Mouse (Mus musculus): ENCODE data around the gene B230118H07Rik. TPM values are rescaled to one million over a fixed set of nuclear protein-coding genes. Genes with fewer than 3 reads are reported as not detected.
"Not testable (repeated sequence)": the region's sequence is repeated elsewhere in the genome, so short reads cannot be mapped to it uniquely, and the experiment has no call there.

B230118H07Rik gene
- polyA plus RNA-seq, 1 experiment: 32.8 TPM

GRCm38 (mm10) chr2:101550176-101550575 is 99.2 kb downstream of the B230118H07Rik start:
- WGBS: 58% methylated on average over 2 of the region's 2 CpGs
- TF ChIP-seq CTCF (IDR thresholded peaks at IDR 0.05; ENCODE audit: control insufficient read depth, insufficient read depth, low read length) (no peak), POLR2A (IDR thresholded peaks at IDR 0.05; ENCODE audit: borderline replicate concordance, control insufficient read depth, low read depth, low read length) (no peak)
- no peaks in the 10 kb centered on the region for H3K4me1 ChIP-seq (ENCODE audit: control insufficient read depth, insufficient read depth, low read length)
- no peak overlapping the region for H3K27ac ChIP-seq (ENCODE audit: control insufficient read depth, insufficient read depth, low read depth, low read length, poor library complexity)
- H3K4me3 ChIP-seq (replicated peaks; ENCODE audit: control insufficient read depth, low read depth, low read length): no peak overlapping the region

- Histone ChIP-seq H3K4me3 (replicated peaks; ENCODE audit: control insufficient read depth, low read depth, low read length) (no peak overlapping the region), H3K27ac (ENCODE audit: control insufficient read depth, insufficient read depth, low read depth, low read length, poor library complexity) (no peak overlapping the region), H3K4me1 (ENCODE audit: control insufficient read depth, insufficient read depth, low read length) (no peaks in the 10 kb centered on the region)
- 66% methylated on average over 6 of the region's 6 CpGs for WGBS
- TF ChIP-seq CTCF (IDR thresholded peaks at IDR 0.05; ENCODE audit: control insufficient read depth, insufficient read depth, low read length): no peak
- TF ChIP-seq POLR2A (IDR thresholded peaks at IDR 0.05; ENCODE audit: borderline replicate concordance, control insufficient read depth, low read depth, low read length): no peak
These were observed 100.5 kb downstream of the B230118H07Rik start for GRCm38 (mm10) chr2:101548866-101549265.

GRCm38 (mm10) chr2:101545593-101545992 is 103.7 kb downstream of the B230118H07Rik start:
- TF ChIP-seq POLR2A (IDR thresholded peaks at IDR 0.05; ENCODE audit: borderline replicate concordance, control insufficient read depth, low read depth, low read length): no peak
- TF ChIP-seq CTCF (IDR thresholded peaks at IDR 0.05; ENCODE audit: control insufficient read depth, insufficient read depth, low read length): no peak
- 82% methylated on average over 2 of the region's 2 CpGs for whole genome bisulfite sequencing
- H3K27ac ChIP-seq (ENCODE audit: control insufficient read depth, insufficient read depth, low read depth, low read length, poor library complexity): no peak overlapping the region
- no peaks in the 10 kb centered on the region for H3K4me1 ChIP-seq (ENCODE audit: control insufficient read depth, insufficient read depth, low read length)
- H3K4me3 ChIP-seq (replicated peaks; ENCODE audit: control insufficient read depth, low read depth, low read length): no peak overlapping the region

- Histone ChIP-seq H3K4me1 (ENCODE audit: control insufficient read depth, insufficient read depth, low read length) (no peaks in the 10 kb centered on the region), H3K4me3 (replicated peaks; ENCODE audit: control insufficient read depth, low read depth, low read length) (no peak overlapping the region), H3K27ac (ENCODE audit: control insufficient read depth, insufficient read depth, low read depth, low read length, poor library complexity) (no peak overlapping the region)
- TF ChIP-seq POLR2A (IDR thresholded peaks at IDR 0.05; ENCODE audit: borderline replicate concordance, control insufficient read depth, low read depth, low read length) (no peak), CTCF (IDR thresholded peaks at IDR 0.05; ENCODE audit: control insufficient read depth, insufficient read depth, low read length) (no peak)
- WGBS: 72% methylated on average over 8 of the region's 8 CpGs
These were observed 105.5 kb downstream of the B230118H07Rik start for GRCm38 (mm10) chr2:101543704-101544417.

GRCm38 (mm10) chr2:101536887-101537286 is 112.4 kb downstream of the B230118H07Rik start:
- not testable (repeated sequence) for H3K27ac ChIP-seq (ENCODE audit: control insufficient read depth, insufficient read depth, low read depth, low read length, poor library complexity); H3K4me1 ChIP-seq (ENCODE audit: control insufficient read depth, insufficient read depth, low read length); H3K4me3 ChIP-seq (replicated peaks; ENCODE audit: control insufficient read depth, low read depth, low read length)
- 82% methylated on average over 6 of the region's 6 CpGs for WGBS

GRCm38 (mm10) chr2:101533741-101534140 is 115.6 kb downstream of the B230118H07Rik start:
- WGBS: 44% methylated on average over 2 of the region's 2 CpGs
- Histone ChIP-seq H3K4me1 (ENCODE audit: control insufficient read depth, insufficient read depth, low read length) (no peaks in the 10 kb centered on the region), H3K4me3 (replicated peaks; ENCODE audit: control insufficient read depth, low read depth, low read length) (no peak overlapping the region), H3K27ac (ENCODE audit: control insufficient read depth, insufficient read depth, low read depth, low read length, poor library complexity) (no peak overlapping the region)
- TF ChIP-seq CTCF (IDR thresholded peaks at IDR 0.05; ENCODE audit: control insufficient read depth, insufficient read depth, low read length) (no peak), POLR2A (IDR thresholded peaks at IDR 0.05; ENCODE audit: borderline replicate concordance, control insufficient read depth, low read depth, low read length) (no peak)

- TF ChIP-seq POLR2A (IDR thresholded peaks at IDR 0.05; ENCODE audit: borderline replicate concordance, control insufficient read depth, low read depth, low read length) (no peak), CTCF (IDR thresholded peaks at IDR 0.05; ENCODE audit: control insufficient read depth, insufficient read depth, low read length) (0 out of 2 replicates have a peak, but pooled peaks have one; percentile 24)
These were observed 123.6 kb downstream of the B230118H07Rik start for GRCm38 (mm10) chr2:101525503-101526381.

GRCm38 (mm10) chr2:101525091-101525490 is 124.2 kb downstream of the B230118H07Rik start:
- TF ChIP-seq CTCF (IDR thresholded peaks at IDR 0.05; ENCODE audit: control insufficient read depth, insufficient read depth, low read length) (no peak), POLR2A (IDR thresholded peaks at IDR 0.05; ENCODE audit: borderline replicate concordance, control insufficient read depth, low read depth, low read length) (no peak)
- 81% methylated on average over 4 of the region's 4 CpGs for WGBS
- no peak overlapping the region for H3K4me3 ChIP-seq (replicated peaks; ENCODE audit: control insufficient read depth, low read depth, low read length)
- H3K4me1 ChIP-seq (ENCODE audit: control insufficient read depth, insufficient read depth, low read length): no peaks in the 10 kb centered on the region
- H3K27ac ChIP-seq (ENCODE audit: control insufficient read depth, insufficient read depth, low read depth, low read length, poor library complexity): no peak overlapping the region

More at GRCm38 (mm10) chr2:101525503-101526381, 123.6 kb downstream of the B230118H07Rik start:
- Histone ChIP-seq H3K27ac (ENCODE audit: control insufficient read depth, insufficient read depth, low read depth, low read length, poor library complexity) (no peak overlapping the region), H3K4me1 (ENCODE audit: control insufficient read depth, insufficient read depth, low read length) (no peaks in the 10 kb centered on the region), H3K4me3 (replicated peaks; ENCODE audit: control insufficient read depth, low read depth, low read length) (no peak overlapping the region)
- 64% methylated on average over 6 of the region's 6 CpGs for WGBS
